Mouse (Mus musculus): ENCODE data around the gene Gm38431. TPM values are rescaled to one million over a fixed set of nuclear protein-coding genes. Genes with fewer than 3 reads are reported as not detected.

The Gm38431 gene
- polyA plus RNA-seq, 1 experiment from 2014 or later, result 1.2 TPM

- H3K4me1 ChIP-seq (ENCODE audit: control insufficient read depth, insufficient read depth, low read length), result peaks cover 13% of the 10 kb centered on the region
- H3K4me3 ChIP-seq (ENCODE audit: low read depth, low read length), result no peak overlapping the region
- peaks cover 5% of the 10 kb centered on the region; the same call in 1 of the 2 replicates for H3K9me3 ChIP-seq (ENCODE audit: control insufficient read depth, low read length)
- peaks cover 40% of the 10 kb centered on the region for H3K27me3 ChIP-seq (replicated peaks; ENCODE audit: control insufficient read depth, insufficient read depth, low read length)
- no peak overlapping the region for H3K9ac ChIP-seq (ENCODE audit: low read depth, low read length)
- 37% methylated on average over 4 of the region's 4 CpGs for whole genome bisulfite sequencing
- H3K36me3 ChIP-seq (ENCODE audit: control insufficient read depth, insufficient read depth, low read length), result no peaks in the 10 kb centered on the region
- H3K27ac ChIP-seq (replicated peaks; ENCODE audit: low read depth, low read length), result no peak overlapping the region
- no peak overlapping the region for H3K4me2 ChIP-seq (ENCODE audit: low read depth, low read length)
- ATAC-seq (ENCODE audit: low read depth) (no peak), DNase-seq (ENCODE audit: low spot score) (no peak)
Observed at GRCm38 (mm10) chr9:21041308-21041707, 50.5 kb downstream of the Gm38431 start.

- WGBS, result 64% methylated on average over 3 of the region's 3 CpGs
- no peak for DNase-seq (ENCODE audit: low spot score)
- no peak for ATAC-seq (ENCODE audit: low read depth)
- H3K4me3 ChIP-seq (ENCODE audit: low read depth, low read length), result no peak overlapping the region
- H3K9me3 ChIP-seq (ENCODE audit: control insufficient read depth, low read length), result peaks cover 5% of the 10 kb centered on the region; the same call in 1 of the 2 replicates
- peaks cover 55% of the 10 kb centered on the region for H3K27me3 ChIP-seq (replicated peaks; ENCODE audit: control insufficient read depth, insufficient read depth, low read length)
- H3K9ac ChIP-seq (ENCODE audit: low read depth, low read length), result no peak overlapping the region
- no peak overlapping the region for H3K27ac ChIP-seq (replicated peaks; ENCODE audit: low read depth, low read length)
- no peak overlapping the region for H3K4me2 ChIP-seq (ENCODE audit: low read depth, low read length)
- H3K4me1 ChIP-seq (ENCODE audit: control insufficient read depth, insufficient read depth, low read length), result peaks cover 13% of the 10 kb centered on the region
- H3K36me3 ChIP-seq (ENCODE audit: control insufficient read depth, insufficient read depth, low read length), result no peaks in the 10 kb centered on the region
Observed at GRCm38 (mm10) chr9:21039779-21040178, 52.0 kb downstream of the Gm38431 start.

- H3K27ac ChIP-seq (replicated peaks; ENCODE audit: low read depth, low read length), result no peak overlapping the region
- H3K4me1 ChIP-seq (ENCODE audit: control insufficient read depth, insufficient read depth, low read length), result peaks cover 24% of the 10 kb centered on the region
- H3K4me2 ChIP-seq (ENCODE audit: low read depth, low read length), result peak overlapping the region; percentile 69
- no peaks in the 10 kb centered on the region for H3K36me3 ChIP-seq (ENCODE audit: control insufficient read depth, insufficient read depth, low read length)
- H3K9ac ChIP-seq (ENCODE audit: low read depth, low read length), result peak overlapping the region; percentile 52
- peaks cover 77% of the 10 kb centered on the region for H3K27me3 ChIP-seq (replicated peaks; ENCODE audit: control insufficient read depth, insufficient read depth, low read length)
- DNase-seq (ENCODE audit: low spot score), result no peak
- peak overlapping the region; percentile 42 for H3K4me3 ChIP-seq (ENCODE audit: low read depth, low read length)
- peak; percentile 41; the same call in 1 of the 2 replicates for ATAC-seq (ENCODE audit: low read depth)
- H3K9me3 ChIP-seq (ENCODE audit: control insufficient read depth, low read length), result peaks cover 5% of the 10 kb centered on the region; the same call in 1 of the 2 replicates
- WGBS, result 4% methylated on average over 26 of the region's 31 CpGs
Observed at GRCm38 (mm10) chr9:21037481-21037891, 54.3 kb downstream of the Gm38431 start.

GRCm38 (mm10) chr9:21036666-21037065, 55.1 kb downstream of the Gm38431 start:
- Histone ChIP-seq H3K27ac (replicated peaks; ENCODE audit: low read depth, low read length) (no peak overlapping the region), H3K4me1 (ENCODE audit: control insufficient read depth, insufficient read depth, low read length) (peaks cover 31% of the 10 kb centered on the region), H3K9me3 (ENCODE audit: control insufficient read depth, low read length) (peaks cover 5% of the 10 kb centered on the region; the same call in 1 of the 2 replicates), H3K27me3 (replicated peaks; ENCODE audit: control insufficient read depth, insufficient read depth, low read length) (peaks cover 85% of the 10 kb centered on the region), H3K4me3 (ENCODE audit: low read depth, low read length) (0 out of 2 replicates have a peak overlapping the region, but pooled peaks have one; percentile 4), H3K9ac (ENCODE audit: low read depth, low read length) (no peak overlapping the region), H3K36me3 (ENCODE audit: control insufficient read depth, insufficient read depth, low read length) (no peaks in the 10 kb centered on the region), H3K4me2 (ENCODE audit: low read depth, low read length) (peak overlapping the region; percentile 69)
- DNase-seq (ENCODE audit: low spot score) (no peak), ATAC-seq (ENCODE audit: low read depth) (no peak)
- WGBS, result under 1% methylated on average over 20 of the region's 22 CpGs

GRCm38 (mm10) chr9:21036161-21036560, 55.6 kb downstream of the Gm38431 start:
- DNase-seq (ENCODE audit: low spot score), result no peak
- peaks cover 32% of the 10 kb centered on the region for H3K4me1 ChIP-seq (ENCODE audit: control insufficient read depth, insufficient read depth, low read length)
- no peak overlapping the region for H3K4me3 ChIP-seq (ENCODE audit: low read depth, low read length)
- H3K36me3 ChIP-seq (ENCODE audit: control insufficient read depth, insufficient read depth, low read length), result no peaks in the 10 kb centered on the region
- no peak overlapping the region for H3K9ac ChIP-seq (ENCODE audit: low read depth, low read length)
- WGBS, result 9% methylated on average over 20 of the region's 20 CpGs
- H3K27me3 ChIP-seq (replicated peaks; ENCODE audit: control insufficient read depth, insufficient read depth, low read length), result peaks cover 87% of the 10 kb centered on the region
- peaks cover 5% of the 10 kb centered on the region; the same call in 1 of the 2 replicates for H3K9me3 ChIP-seq (ENCODE audit: control insufficient read depth, low read length)
- no peak overlapping the region for H3K27ac ChIP-seq (replicated peaks; ENCODE audit: low read depth, low read length)
- no peak overlapping the region for H3K4me2 ChIP-seq (ENCODE audit: low read depth, low read length)
- no peak for ATAC-seq (ENCODE audit: low read depth)

GRCm38 (mm10) chr9:21035586-21035985, 56.2 kb downstream of the Gm38431 start:
- peaks cover 32% of the 10 kb centered on the region for H3K4me1 ChIP-seq (ENCODE audit: control insufficient read depth, insufficient read depth, low read length)
- no peak for DNase-seq (ENCODE audit: low spot score)
- no peak overlapping the region for H3K4me3 ChIP-seq (ENCODE audit: low read depth, low read length)
- peaks cover 5% of the 10 kb centered on the region; the same call in 1 of the 2 replicates for H3K9me3 ChIP-seq (ENCODE audit: control insufficient read depth, low read length)
- peaks cover 87% of the 10 kb centered on the region for H3K27me3 ChIP-seq (replicated peaks; ENCODE audit: control insufficient read depth, insufficient read depth, low read length)
- H3K9ac ChIP-seq (ENCODE audit: low read depth, low read length), result no peak overlapping the region
- H3K4me2 ChIP-seq (ENCODE audit: low read depth, low read length), result no peak overlapping the region
- H3K27ac ChIP-seq (replicated peaks; ENCODE audit: low read depth, low read length), result no peak overlapping the region
- no peak for ATAC-seq (ENCODE audit: low read depth)
- 22% methylated on average over 9 of the region's 9 CpGs for WGBS
- H3K36me3 ChIP-seq (ENCODE audit: control insufficient read depth, insufficient read depth, low read length), result no peaks in the 10 kb centered on the region

DNA sequence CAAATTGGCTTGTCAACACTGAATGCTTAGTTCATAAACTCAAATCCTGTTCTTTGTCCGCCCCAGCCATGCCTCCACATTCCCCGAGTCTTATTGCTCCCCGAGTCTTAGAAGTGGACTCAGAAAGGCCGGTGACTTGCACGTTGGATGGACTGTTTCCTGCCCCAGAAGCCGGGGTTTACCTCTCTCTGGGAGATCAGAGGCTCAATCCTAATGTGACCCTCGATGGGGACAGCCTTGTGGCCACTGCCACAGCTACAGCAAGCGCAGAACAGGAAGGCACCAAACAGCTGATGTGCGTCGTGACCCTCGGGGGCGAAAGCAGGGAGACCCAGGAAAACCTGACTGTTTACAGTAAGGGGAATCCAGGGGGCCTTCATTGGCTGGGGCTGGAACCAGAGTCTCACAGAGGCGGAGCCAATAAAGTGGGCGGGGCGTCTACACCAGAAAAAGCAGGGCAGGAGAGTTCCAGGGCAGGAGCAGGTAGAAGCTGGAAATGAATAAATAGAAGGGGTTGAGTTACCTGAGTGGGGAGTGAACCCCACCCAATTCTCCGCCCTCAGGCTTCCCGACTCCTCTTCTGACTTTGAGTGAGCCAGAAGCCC, 57.2 kb downstream of the Gm38431 start:
- DNase-seq (ENCODE audit: low spot score) (no peak), ATAC-seq (ENCODE audit: low read depth) (no peak)
- Histone ChIP-seq H3K9ac (ENCODE audit: low read depth, low read length) (no peak overlapping the region), H3K27me3 (replicated peaks; ENCODE audit: control insufficient read depth, insufficient read depth, low read length) (peaks cover 87% of the 10 kb centered on the region), H3K4me1 (ENCODE audit: control insufficient read depth, insufficient read depth, low read length) (peaks cover 42% of the 10 kb centered on the region), H3K36me3 (ENCODE audit: control insufficient read depth, insufficient read depth, low read length) (no peaks in the 10 kb centered on the region), H3K4me3 (ENCODE audit: low read depth, low read length) (no peak overlapping the region), H3K9me3 (ENCODE audit: control insufficient read depth, low read length) (peaks cover 5% of the 10 kb centered on the region; the same call in 1 of the 2 replicates), H3K27ac (replicated peaks; ENCODE audit: low read depth, low read length) (no peak overlapping the region), H3K4me2 (ENCODE audit: low read depth, low read length) (no peak overlapping the region)
- 2% methylated on average over 17 of the region's 17 CpGs for WGBS

DNA sequence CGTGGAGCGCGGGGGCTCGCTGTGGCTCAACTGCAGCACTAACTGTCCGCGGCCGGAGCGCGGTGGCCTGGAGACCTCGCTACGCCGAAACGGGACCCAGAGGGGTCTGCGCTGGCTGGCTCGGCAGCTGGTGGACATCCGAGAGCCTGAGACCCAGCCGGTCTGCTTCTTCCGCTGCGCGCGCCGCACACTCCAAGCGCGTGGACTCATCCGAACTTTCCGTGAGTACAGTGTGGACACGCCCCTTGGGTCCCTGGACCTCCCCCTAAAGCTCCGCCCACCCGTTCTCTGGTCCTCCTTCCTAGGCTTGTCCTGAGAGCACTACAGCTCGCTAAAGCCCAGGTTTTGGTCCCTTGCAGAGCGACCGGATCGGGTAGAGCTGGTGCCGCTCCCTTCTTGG, 58.7 kb downstream of the Gm38431 start:
- DNase-seq (ENCODE audit: low spot score), result peak; percentile 93
- H3K9ac ChIP-seq (ENCODE audit: low read depth, low read length), result peak overlapping the region; percentile 53
- peaks cover 87% of the 10 kb centered on the region for H3K27me3 ChIP-seq (replicated peaks; ENCODE audit: control insufficient read depth, insufficient read depth, low read length)
- H3K4me3 ChIP-seq (ENCODE audit: low read depth, low read length), result peak overlapping the region; percentile 52
- no peaks in the 10 kb centered on the region for H3K9me3 ChIP-seq (ENCODE audit: control insufficient read depth, low read length)
- no peaks in the 10 kb centered on the region for H3K36me3 ChIP-seq (ENCODE audit: control insufficient read depth, insufficient read depth, low read length)
- peaks cover 47% of the 10 kb centered on the region for H3K4me1 ChIP-seq (ENCODE audit: control insufficient read depth, insufficient read depth, low read length)
- WGBS, result 2% methylated on average over 26 of the region's 34 CpGs
- no peak overlapping the region for H3K27ac ChIP-seq (replicated peaks; ENCODE audit: low read depth, low read length)
- H3K4me2 ChIP-seq (ENCODE audit: low read depth, low read length), result peak overlapping the region; percentile 73
- peak; percentile 78 for ATAC-seq (ENCODE audit: low read depth)

DNA sequence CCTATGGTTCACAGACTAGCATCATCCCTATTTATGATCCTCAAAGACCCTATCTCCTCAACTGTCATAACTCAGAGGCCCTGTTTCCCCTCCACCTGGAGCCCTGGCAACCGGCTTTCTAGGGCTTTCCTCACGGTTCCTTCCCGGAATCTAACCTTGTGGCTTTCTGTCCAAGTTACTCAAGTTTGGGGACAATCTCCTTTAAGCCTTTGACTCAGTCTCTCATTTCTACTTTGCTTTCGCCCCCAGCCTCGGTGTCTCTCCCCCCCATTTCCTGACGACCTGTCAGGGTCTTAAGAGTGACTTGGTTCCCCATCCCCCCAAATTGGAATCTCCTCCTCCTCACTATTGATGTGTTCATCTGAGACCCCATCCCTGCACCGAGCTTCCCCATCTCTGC, 59.3 kb downstream of the Gm38431 start:
- 0 out of 2 replicates have a peak overlapping the region, but pooled peaks have one; percentile 45 for H3K9ac ChIP-seq (ENCODE audit: low read depth, low read length)
- peaks cover 42% of the 10 kb centered on the region for H3K4me1 ChIP-seq (ENCODE audit: control insufficient read depth, insufficient read depth, low read length)

More for the DNA sequence above, 59.3 kb downstream of the Gm38431 start:
- Histone ChIP-seq H3K4me2 (ENCODE audit: low read depth, low read length) (peak overlapping the region; percentile 73), H3K4me3 (ENCODE audit: low read depth, low read length) (peak overlapping the region; percentile 52), H3K27me3 (replicated peaks; ENCODE audit: control insufficient read depth, insufficient read depth, low read length) (peaks cover 85% of the 10 kb centered on the region), H3K27ac (replicated peaks; ENCODE audit: low read depth, low read length) (no peak overlapping the region), H3K36me3 (ENCODE audit: control insufficient read depth, insufficient read depth, low read length) (no peaks in the 10 kb centered on the region), H3K9me3 (ENCODE audit: control insufficient read depth, low read length) (no peaks in the 10 kb centered on the region)
- DNase-seq (ENCODE audit: low spot score), result no peak
- no peak for ATAC-seq (ENCODE audit: low read depth)
- 1% methylated on average over 7 of the region's 7 CpGs for WGBS
